Mouse (Mus musculus): Measurements from ENCODE around the gene Cwc22. TPM values are rescaled to one million over a fixed set of nuclear protein-coding genes. Genes with fewer than 3 reads are reported as not detected.

Gene Cwc22
- total and polyA plus RNA-seq, 2 experiments from 2014 or later = 10.8 to 16.0 TPM

DNA sequence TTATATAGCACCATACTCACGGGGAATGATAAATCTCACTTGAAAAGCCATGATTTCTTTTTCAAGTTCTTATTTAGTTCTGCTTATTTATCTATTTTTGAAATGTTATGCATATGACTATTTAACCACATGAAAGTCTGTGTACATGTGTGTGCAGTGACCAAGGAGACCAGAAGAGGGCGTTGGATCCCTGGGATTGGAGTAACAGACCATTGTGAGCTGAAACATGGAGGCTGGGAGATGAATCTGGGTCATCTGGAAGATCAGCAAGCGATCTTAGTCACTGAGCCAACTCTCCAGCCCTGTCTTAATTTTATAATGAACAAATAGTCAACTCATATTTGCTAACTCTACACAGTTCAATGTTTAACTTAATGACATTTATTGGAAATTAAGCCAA lies 110.4 kb downstream of the Cwc22 start:
- Histone ChIP-seq H3K9me3 (replicated peaks; ENCODE audit: control insufficient read depth, low read length) (no peaks in the 10 kb centered on the region), H3K36me3 (replicated peaks; ENCODE audit: control insufficient read depth, insufficient read depth, low read length) (no peaks in the 10 kb centered on the region), H3K4me1 (ENCODE audit: control insufficient read depth, insufficient read depth) (no peaks in the 10 kb centered on the region), H3K4me2 (ENCODE audit: low read depth, low read length) (no peak overlapping the region), H3K27me3 (ENCODE audit: control insufficient read depth, insufficient read depth, low read length) (no peaks in the 10 kb centered on the region), H3K4me3 (ENCODE audit: low read depth, low read length) (no peak overlapping the region), H3K9ac (replicated peaks; ENCODE audit: low read depth, low read length) (no peak overlapping the region), H3K27ac (ENCODE audit: low read depth) (no peak overlapping the region)
- no peak for ATAC-seq (ENCODE audit: insufficient read depth, low read depth)
- no peak for DNase-seq (ENCODE audit: low spot score)
- WGBS = 55% methylated on average over 3 of the region's 3 CpGs
- TF ChIP-seq CTCF (IDR thresholded peaks at IDR 0.05; ENCODE audit: low read depth) = no peak
- TF ChIP-seq EP300 (IDR thresholded peaks at IDR 0.05; ENCODE audit: low read depth) = no peak

Other genes with a start within 250 kb of the Cwc22 start
- 1.8 and 2.1 TPM in 2 replicates for gene Zfp385b, start 126.7 kb downstream of the Cwc22 start, total RNA-seq (2014; rRNA removed; ENCODE audit: low replicate concordance)
- 4.2 and 4.7 TPM in 2 replicates for gene Zfp385b, start 126.7 kb downstream of the Cwc22 start, polyA plus RNA-seq (2015; fragmentation: Nextera tagmentation; extraction: Ambion mirVana)

All from heart, postnatal 0 days (tissue).